Mouse (Mus musculus): ENCODE data around the gene Mef2c.

DNA sequence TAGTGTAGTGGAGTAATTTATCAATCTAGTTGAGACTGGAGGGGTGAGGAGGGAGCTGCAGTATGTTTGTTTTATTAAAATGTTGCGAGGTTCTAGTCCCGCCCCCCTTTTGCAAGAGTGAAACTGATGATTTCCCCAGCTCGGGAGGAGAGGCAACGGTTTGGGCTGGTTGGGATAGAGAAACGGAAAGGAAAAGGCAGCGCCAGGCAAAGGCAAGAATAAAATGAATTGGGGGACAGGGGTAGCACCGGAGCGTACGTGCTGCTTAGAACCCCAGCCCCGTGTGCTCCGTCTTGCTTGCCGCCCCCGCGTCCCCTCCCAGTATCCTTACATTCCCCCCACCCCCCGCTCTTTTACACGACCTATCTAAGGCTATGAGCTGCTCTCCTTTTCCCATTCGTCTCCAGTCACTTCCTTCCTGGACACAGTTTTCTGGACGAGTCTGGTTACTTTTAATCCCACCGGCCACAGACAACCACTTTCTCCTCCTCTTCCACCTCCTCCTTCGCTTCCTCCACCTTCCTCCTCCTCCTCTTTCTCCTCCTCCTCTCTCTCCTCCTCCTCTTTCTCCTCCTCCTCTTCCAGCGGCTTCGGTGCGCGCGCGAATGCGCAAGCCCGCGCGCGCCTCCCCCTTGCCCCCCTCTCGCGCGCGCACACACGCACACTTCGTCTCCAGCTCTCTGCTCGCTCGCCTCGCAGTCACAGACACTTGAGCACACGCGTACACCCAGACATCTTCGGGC is 20.5 kb downstream of the Mef2c start:
- TF ChIP-seq CTCF (IDR thresholded peaks at IDR 0.05; ENCODE audit: extremely low read depth, insufficient read depth, low read length) (no peak), POLR2A (IDR thresholded peaks at IDR 0.05; ENCODE audit: extremely low read depth, insufficient read depth, low read length) (peak; percentile 96)
